Mouse (Mus musculus): ENCODE results near the gene Il20rb. TPM values are rescaled to one million over a fixed set of nuclear protein-coding genes. Genes with fewer than 3 reads are reported as not detected.

Gene Il20rb
- total and polyA plus RNA-seq, 3 experiments, result 0.50 to 1.9 TPM; not detected in 1

DNA sequence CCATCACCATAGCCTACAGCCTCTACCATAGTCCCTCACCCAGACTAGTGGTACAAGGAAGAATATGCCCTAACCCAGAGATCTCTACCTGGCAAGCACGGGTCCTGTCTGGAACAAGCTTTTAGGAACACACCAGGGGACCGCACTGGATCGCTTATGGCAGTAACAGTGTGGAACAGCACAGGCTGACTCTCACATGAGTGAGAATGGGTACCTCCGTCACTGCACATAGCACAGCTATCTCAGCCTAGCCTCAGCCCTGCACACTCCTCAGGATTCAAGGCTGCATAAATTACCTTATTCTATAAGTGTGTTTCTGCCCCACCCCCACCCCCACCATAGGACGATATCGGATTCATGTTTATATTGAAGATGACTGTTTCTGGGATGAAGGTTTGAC lies 70.3 kb downstream of the Il20rb start:
- Histone ChIP-seq H3K9ac (ENCODE audit: control insufficient read depth, low read depth, low read length, poor library complexity, severe bottlenecking) (no peak overlapping the region), H3K36me3 (ENCODE audit: control insufficient read depth in 1 of 2, insufficient read depth in 2 of 2, low read length in 2 of 2) (no peaks in the 10 kb centered on the region), H3K9me3 (replicated peaks; ENCODE audit: insufficient read depth, low read length) (no peaks in the 10 kb centered on the region), H3K27me3 (ENCODE audit: control insufficient read depth in 1 of 2, insufficient read depth in 2 of 2, low read length in 2 of 2) (no peaks in the 10 kb centered on the region; a peak in 2 of 4 replicates), H3K4me1 (ENCODE audit: control insufficient read depth in 1 of 2, insufficient read depth in 2 of 2, low read length in 2 of 2) (no peaks in the 10 kb centered on the region), H3K27ac (ENCODE audit: control insufficient read depth, low read depth, low read length) (no peak overlapping the region), H3K4me3 (ENCODE audit: control insufficient read depth in 1 of 2, insufficient read depth in 1 of 2, low read depth in 2 of 2, low read length in 2 of 2) (no peak overlapping the region), H3K79me2 (ENCODE audit: control insufficient read depth, insufficient read depth, low read length, poor library complexity) (no peaks in the 10 kb centered on the region)
- DNase-seq (ENCODE audit: low read depth, low spot score), result no peak
- TF ChIP-seq CTCF (IDR thresholded peaks at IDR 0.05 in 2 of 3, conservative IDR thresholded peaks at IDR 0.05 in 1 of 3; ENCODE audit: control insufficient read depth in 1 of 3, insufficient read depth in 1 of 3, low read depth in 2 of 3, low read length in 3 of 3, poor library complexity in 1 of 3, severe bottlenecking in 1 of 3), result no peak
- no peak for TF ChIP-seq UBTF (IDR thresholded peaks at IDR 0.05; ENCODE audit: borderline replicate concordance, insufficient read depth, low read depth, low read length)
- TF ChIP-seq ZNF384 (IDR thresholded peaks at IDR 0.05; ENCODE audit: low read depth, low read length), result no peak
- TF ChIP-seq SMC3 (IDR thresholded peaks at IDR 0.05; ENCODE audit: low read depth, low read length), result no peak
- no peak for TF ChIP-seq CHD2 (IDR thresholded peaks at IDR 0.05; ENCODE audit: low read length)
- no peak for TF ChIP-seq MYC (IDR thresholded peaks at IDR 0.05; ENCODE audit: low read depth, low read length)
- no peak for TF ChIP-seq POLR2AphosphoS2 (IDR thresholded peaks at IDR 0.05; ENCODE audit: low read length)
- TF ChIP-seq E2F4 (IDR thresholded peaks at IDR 0.05; ENCODE audit: borderline replicate concordance, low read depth, low read length), result no peak
- no peak for TF ChIP-seq MYB (IDR thresholded peaks at IDR 0.05; ENCODE audit: low read depth, low read length)
- TF ChIP-seq NRF1 (IDR thresholded peaks at IDR 0.05; ENCODE audit: insufficient read depth, low read depth, low read length, poor library complexity, severe bottlenecking), result no peak
- no peak for TF ChIP-seq MXI1 (IDR thresholded peaks at IDR 0.05; ENCODE audit: low read depth, low read length)
- no peak for TF ChIP-seq USF1 (IDR thresholded peaks at IDR 0.05; ENCODE audit: low read depth, low read length)
- TF ChIP-seq ZKSCAN1 (IDR thresholded peaks at IDR 0.05; ENCODE audit: low read depth, low read length), result no peak
- TF ChIP-seq ZMIZ1 (IDR thresholded peaks at IDR 0.05; ENCODE audit: low read depth, low read length), result no peak
- no peak for TF ChIP-seq KAT2A (conservative IDR thresholded peaks at IDR 0.05; ENCODE audit: low read depth, low read length)
- TF ChIP-seq RCOR1 (IDR thresholded peaks at IDR 0.05; ENCODE audit: low read depth, low read length), result no peak
- TF ChIP-seq HCFC1 (IDR thresholded peaks at IDR 0.05; ENCODE audit: low read depth, low read length), result no peak
- no peak for TF ChIP-seq BHLHE40 (IDR thresholded peaks at IDR 0.05; ENCODE audit: borderline replicate concordance, low read depth, low read length)
- no peak for TF ChIP-seq SIN3A (IDR thresholded peaks at IDR 0.05; ENCODE audit: low read length)

DNA sequence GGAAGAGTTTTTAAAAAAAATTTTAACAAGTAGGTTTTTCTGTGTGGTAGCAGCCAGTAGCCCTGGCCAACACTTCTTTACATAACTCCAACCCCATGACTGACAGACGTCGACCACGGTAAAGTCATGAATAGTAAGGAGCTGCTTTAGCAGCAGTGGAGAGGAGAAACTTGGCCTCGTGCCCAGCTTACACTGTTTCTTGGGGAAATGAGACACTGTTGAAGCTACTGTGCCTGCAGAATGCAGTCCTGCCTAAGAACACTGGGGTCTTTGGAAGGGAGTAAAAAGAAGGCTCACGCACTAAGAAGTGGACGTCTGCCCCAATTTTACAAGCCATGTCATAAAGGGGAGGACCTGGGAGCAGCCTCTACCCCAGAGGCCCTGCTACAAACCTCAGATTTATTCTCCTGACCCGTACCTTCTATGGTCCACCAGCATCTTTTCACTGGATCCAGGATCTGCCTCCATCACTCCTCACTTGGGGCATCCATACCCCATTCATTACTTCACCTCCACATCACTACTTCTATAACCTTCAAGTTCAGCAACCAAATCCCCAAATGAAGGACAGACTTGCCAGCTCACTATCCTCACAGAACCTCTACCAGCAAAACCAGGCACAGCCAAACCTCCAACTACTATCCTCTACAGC lies 71.1 kb downstream of the Il20rb start:
- Histone ChIP-seq H3K27ac (ENCODE audit: control insufficient read depth, low read depth, low read length) (no peak overlapping the region), H3K9ac (ENCODE audit: control insufficient read depth, low read depth, low read length, poor library complexity, severe bottlenecking) (no peak overlapping the region), H3K4me1 (ENCODE audit: control insufficient read depth in 1 of 2, insufficient read depth in 2 of 2, low read length in 2 of 2) (no peaks in the 10 kb centered on the region), H3K9me3 (replicated peaks; ENCODE audit: insufficient read depth, low read length) (no peaks in the 10 kb centered on the region), H3K79me2 (ENCODE audit: control insufficient read depth, insufficient read depth, low read length, poor library complexity) (no peaks in the 10 kb centered on the region), H3K4me3 (ENCODE audit: control insufficient read depth in 1 of 2, insufficient read depth in 1 of 2, low read depth in 2 of 2, low read length in 2 of 2) (no peak overlapping the region), H3K27me3 (ENCODE audit: control insufficient read depth in 1 of 2, insufficient read depth in 2 of 2, low read length in 2 of 2) (no peaks in the 10 kb centered on the region; a peak in 2 of 4 replicates), H3K36me3 (ENCODE audit: control insufficient read depth in 1 of 2, insufficient read depth in 2 of 2, low read length in 2 of 2) (no peaks in the 10 kb centered on the region)
- TF ChIP-seq KAT2A (conservative IDR thresholded peaks at IDR 0.05; ENCODE audit: low read depth, low read length), result no peak
- no peak for TF ChIP-seq MAZ (IDR thresholded peaks at IDR 0.05; ENCODE audit: low read depth, low read length)
- no peak for TF ChIP-seq MEF2A (IDR thresholded peaks at IDR 0.05; ENCODE audit: extremely low read depth, insufficient replicate concordance, low read depth, low read length, poor library complexity, severe bottlenecking)
- no peak for TF ChIP-seq NRF1 (IDR thresholded peaks at IDR 0.05; ENCODE audit: insufficient read depth, low read depth, low read length, poor library complexity, severe bottlenecking)
- TF ChIP-seq MAX (IDR thresholded peaks at IDR 0.05; ENCODE audit: low read length), result no peak
- no peak for TF ChIP-seq E2F4 (IDR thresholded peaks at IDR 0.05; ENCODE audit: borderline replicate concordance, low read depth, low read length)
- TF ChIP-seq RCOR1 (IDR thresholded peaks at IDR 0.05; ENCODE audit: low read depth, low read length), result no peak
- no peak for TF ChIP-seq BHLHE40 (IDR thresholded peaks at IDR 0.05; ENCODE audit: borderline replicate concordance, low read depth, low read length)
- no peak for TF ChIP-seq ZKSCAN1 (IDR thresholded peaks at IDR 0.05; ENCODE audit: low read depth, low read length)
- no peak for TF ChIP-seq HCFC1 (IDR thresholded peaks at IDR 0.05; ENCODE audit: low read depth, low read length)
- no peak for TF ChIP-seq RAD21 (IDR thresholded peaks at IDR 0.05; ENCODE audit: low read depth, low read length)
- no peak for TF ChIP-seq MYC (IDR thresholded peaks at IDR 0.05; ENCODE audit: low read depth, low read length)
- no peak for TF ChIP-seq TBP (IDR thresholded peaks at IDR 0.05; ENCODE audit: low read depth, low read length)
- no peak for TF ChIP-seq NELFE (IDR thresholded peaks at IDR 0.05; ENCODE audit: low read depth, low read length)
- no peak for TF ChIP-seq UBTF (IDR thresholded peaks at IDR 0.05; ENCODE audit: borderline replicate concordance, insufficient read depth, low read depth, low read length)
- no peak for TF ChIP-seq SIN3A (IDR thresholded peaks at IDR 0.05; ENCODE audit: low read length)
- no peak for TF ChIP-seq MXI1 (IDR thresholded peaks at IDR 0.05; ENCODE audit: low read depth, low read length)
- no peak for TF ChIP-seq CTCF (IDR thresholded peaks at IDR 0.05 in 2 of 3, conservative IDR thresholded peaks at IDR 0.05 in 1 of 3; ENCODE audit: control insufficient read depth in 1 of 3, insufficient read depth in 1 of 3, low read depth in 2 of 3, low read length in 3 of 3, poor library complexity in 1 of 3, severe bottlenecking in 1 of 3)
- peak; percentile 52 for DNase-seq (ENCODE audit: low read depth, low spot score)

Measured in MEL (cell line).